Mouse (Mus musculus): Measurements from ENCODE around the gene Lingo2.
A peak's percentile ranks its signal among the peaks of the same experiment; 100 is the strongest.

The Lingo2 gene

GRCm38 (mm10) chr4:36540664-36541360 lies 410.7 kb downstream of the Lingo2 start:
- DNase-seq = no peak

- no peak for DNase-seq
Observed at GRCm38 (mm10) chr4:36533895-36534294, 417.7 kb downstream of the Lingo2 start.

- no peak for DNase-seq
Observed at GRCm38 (mm10) chr4:36490255-36490654, 461.3 kb downstream of the Lingo2 start.

GRCm38 (mm10) chr4:36435211-36435610 lies 516.3 kb downstream of the Lingo2 start:
- DNase-seq = no peak

GRCm38 (mm10) chr4:36426192-36426591 lies 525.4 kb downstream of the Lingo2 start:
- no peak for DNase-seq

- DNase-seq = no peak
Observed at GRCm38 (mm10) chr4:36407350-36407749, 544.2 kb downstream of the Lingo2 start.

GRCm38 (mm10) chr4:36368925-36369324 lies 582.6 kb downstream of the Lingo2 start:
- no peak for DNase-seq

- no peak for DNase-seq
Observed at GRCm38 (mm10) chr4:36354401-36354800, 597.1 kb downstream of the Lingo2 start.

GRCm38 (mm10) chr4:36331741-36332140 lies 619.8 kb downstream of the Lingo2 start:
- DNase-seq = no peak

- no peak for DNase-seq
Observed at GRCm38 (mm10) chr4:36325603-36326002, 625.9 kb downstream of the Lingo2 start.

- DNase-seq = no peak
Observed at GRCm38 (mm10) chr4:36313067-36313466, 638.5 kb downstream of the Lingo2 start.

GRCm38 (mm10) chr4:36311431-36311830 lies 640.1 kb downstream of the Lingo2 start:
- DNase-seq = no peak

- no peak for DNase-seq
Observed at GRCm38 (mm10) chr4:36305228-36305627, 646.3 kb downstream of the Lingo2 start.

- DNase-seq = no peak
Observed at GRCm38 (mm10) chr4:36289701-36290053, 661.9 kb downstream of the Lingo2 start.

GRCm38 (mm10) chr4:36288813-36289700 lies 662.5 kb downstream of the Lingo2 start:
- DNase-seq = peak; percentile 17

- no peak for DNase-seq
Observed at GRCm38 (mm10) chr4:36262436-36263169, 688.9 kb downstream of the Lingo2 start.

- DNase-seq = no peak
Observed at GRCm38 (mm10) chr4:36186231-36186922, 765.2 kb downstream of the Lingo2 start.

- DNase-seq = no peak
Observed at GRCm38 (mm10) chr4:36183643-36184042, 767.9 kb downstream of the Lingo2 start.

- no peak for DNase-seq
Observed at GRCm38 (mm10) chr4:36170099-36170498, 781.4 kb downstream of the Lingo2 start.

GRCm38 (mm10) chr4:36131341-36131740 lies 820.2 kb downstream of the Lingo2 start:
- DNase-seq = no peak

GRCm38 (mm10) chr4:36095482-36095881 lies 856.1 kb downstream of the Lingo2 start:
- no peak for DNase-seq

- no peak for DNase-seq
Observed at GRCm38 (mm10) chr4:36081095-36081852, 870.3 kb downstream of the Lingo2 start.

Measured in cerebellum, adult 9-10 months (tissue).